In genomic region chr11:87462461-87463242, GRCm38 (mm10) we compare ENCODE assay signal across 7 mouse cellular contexts. TPM values are rescaled to one million over a fixed set of nuclear protein-coding genes. Genes with fewer than 3 reads are reported as not detected.
DNase-seq lines count a peak whose midpoint lies in the region; ATAC-seq lines count a peak whose summit lies in the region.

No protein-coding gene starts in this region.

- H3K27me3 ChIP-seq in kidney, embryonic 15.5 days, result no peaks in the 10 kb centered on the region; the same call in 1 of the 2 replicates
- no peaks in the 10 kb centered on the region for H3K27me3 ChIP-seq in lung, embryonic 16.5 days (ENCODE audit: control insufficient read depth, insufficient read depth, low read depth, low read length)

- no peak overlapping the region for H3K9ac ChIP-seq in kidney, embryonic 15.5 days
- no peak overlapping the region for H3K9ac ChIP-seq in lung, embryonic 16.5 days (ENCODE audit: low read length)

- no peak overlapping the region for H3K4me2 ChIP-seq in kidney, embryonic 15.5 days
- no peak overlapping the region for H3K4me2 ChIP-seq in lung, embryonic 16.5 days (ENCODE audit: low read depth, low read length)

- H3K36me3 ChIP-seq in kidney, embryonic 15.5 days, result no peaks in the 10 kb centered on the region
- no peaks in the 10 kb centered on the region for H3K36me3 ChIP-seq in lung, embryonic 16.5 days (ENCODE audit: control insufficient read depth, insufficient read depth, low read length)

- peaks cover 12% of the 10 kb centered on the region for H3K4me1 ChIP-seq in kidney, embryonic 15.5 days
- H3K4me1 ChIP-seq in lung, embryonic 16.5 days (replicated peaks; ENCODE audit: control insufficient read depth, insufficient read depth, low read length), result peaks cover 7% of the 10 kb centered on the region; the same call in 1 of the 2 replicates

- ATAC-seq in kidney, embryonic 15.5 days (replicated peaks; ENCODE audit: low FRiP score), result peak; percentile 38; the same call in 1 of the 2 replicates
- peak; percentile 73; the same call in 1 of the 2 replicates for ATAC-seq in lung, embryonic 16.5 days (ENCODE audit: low read depth)

- peak; percentile 42 for DNase-seq in urinary bladder, postnatal 14 days (ENCODE audit: low spot score)
- no peak for DNase-seq in urinary bladder, adult 18-20 months (ENCODE audit: low spot score in 2 of 2)
- DNase-seq in c-Kit-positive CD71-positive TER-119-negative erythroid progenitor cells, embryonic 14.5 days (ENCODE audit: low read depth), result peak; percentile 63
- DNase-seq in heart, adult 8-10 months (ENCODE audit: low spot score), result peak; percentile 40
- peak; percentile 96 for DNase-seq in retina, postnatal 1 day

- H3K9me3 ChIP-seq in kidney, embryonic 15.5 days (replicated peaks), result no peaks in the 10 kb centered on the region
- H3K9me3 ChIP-seq in lung, embryonic 16.5 days (ENCODE audit: control insufficient read depth, low read length), result no peaks in the 10 kb centered on the region

- H3K27ac ChIP-seq in kidney, embryonic 15.5 days, result peak overlapping the region; percentile 88
- peak overlapping the region; percentile 67 for H3K27ac ChIP-seq in lung, embryonic 16.5 days (ENCODE audit: low read length)

- 5% methylated on average over 9 of the region's 9 CpGs for WGBS in kidney, embryonic 15.5 days
- 4% methylated on average over 9 of the region's 9 CpGs for WGBS in lung, embryonic 16.5 days

- H3K4me3 ChIP-seq in kidney, embryonic 15.5 days (replicated peaks), result no peak overlapping the region
- no peak overlapping the region for H3K4me3 ChIP-seq in lung, embryonic 16.5 days (ENCODE audit: low read length)

RNA-seq across cellular contexts. Expression of gene Tex14, which starts 57.8 kb away (rescaled TPM):
- total RNA-seq in heart, adult 8-10 months (2022), result under 1 TPM in 3 of 4 experiments, not detected in 1; 0.16 to 0.29 (median 0.19) TPM
- polyA plus RNA-seq in kidney, embryonic 15.5 days (2015; fragmentation: Nextera tagmentation; extraction: Ambion mirVana), result 0.60 and 0.65 TPM in 2 replicates
- 0.52 and 0.62 TPM in 2 replicates for polyA plus RNA-seq in lung, embryonic 16.5 days (2015; fragmentation: Nextera tagmentation; extraction: Ambion mirVana)

RNA-seq across cellular contexts. Expression of gene Rad51c, which starts 57.9 kb away (rescaled TPM):
- total RNA-seq in heart, adult 8-10 months (2022), result 1 to 10 TPM in 2 of 4 experiments, under 1 TPM in 2; 0.72 to 2.0 (median 1.2) TPM
- polyA plus RNA-seq in kidney, embryonic 15.5 days (2015; fragmentation: Nextera tagmentation; extraction: Ambion mirVana), result 8.3 and 9.1 TPM in 2 replicates
- polyA plus RNA-seq in lung, embryonic 16.5 days (2015; fragmentation: Nextera tagmentation; extraction: Ambion mirVana), result 8.4 and 9.4 TPM in 2 replicates

Comparison
In these comparisons a context has a peak if more than half of its experiments do, and no peak if none do; other contexts are left out.
1. DNase-seq: peak in urinary bladder, postnatal 14 days (single experiment), c-Kit-positive CD71-positive TER-119-negative erythroid progenitor cells, embryonic 14.5 days (single experiment), heart, adult 8-10 months (single experiment) and retina, postnatal 1 day (single experiment); none in urinary bladder, adult 18-20 months (0 of 2).